Mouse (Mus musculus) midbrain, embryonic 11.5 days (tissue): Measurements from ENCODE around the gene Vstm2l. TPM values are rescaled to one million over a fixed set of nuclear protein-coding genes. Genes with fewer than 3 reads are reported as not detected.

Source experiments
- ATAC-seq: fragments of 200-750 bp; cut with Nextera tagmentation; 2 replicates; pipeline ENCODE4 v1.8.0; 2017; ENCODE audit warnings: moderate TSS enrichment, moderate library complexity; ENCODE audit not compliant: low FRiP score
- DNase-seq: peaks from one replicate; pipeline ENCODE4 v3.0.0; 2015; ENCODE audit warnings: low spot score; ENCODE audit errors: missing footprints
- H3K27ac ChIP-seq: fragments of 300-500 bp; sonication (generic); 2 replicates; pipeline ENCODE4 v1.5.1; 2014; ENCODE audit warnings: low read depth, low read length
- H3K27me3 ChIP-seq: fragments of 300-500 bp; sonication (generic); 2 replicates; pipeline ENCODE4 v1.6.1; 2014; ENCODE audit warnings: mild to moderate bottlenecking, low read length, moderate library complexity, mixed read lengths; ENCODE audit not compliant: control insufficient read depth, insufficient read depth
- H3K36me3 ChIP-seq: fragments of 300-500 bp; sonication (generic); 2 replicates; pipeline ENCODE4 v1.6.1; 2014; ENCODE audit warnings: mild to moderate bottlenecking, low read length, moderate library complexity, mixed read lengths; ENCODE audit not compliant: control insufficient read depth, insufficient read depth
- H3K4me1 ChIP-seq: fragments of 300-500 bp; sonication (generic); 2 replicates; pipeline ENCODE4 v1.6.1; 2014; ENCODE audit warnings: low read length; ENCODE audit not compliant: control insufficient read depth, insufficient read depth
- H3K4me2 ChIP-seq: fragments of 300-500 bp; sonication (generic); 2 replicates; pipeline ENCODE4 v1.6.1; 2014; ENCODE audit warnings: mild to moderate bottlenecking, moderate library complexity
- H3K4me3 ChIP-seq: fragments of 300-500 bp; sonication (generic); 2 replicates; pipeline ENCODE4 v1.5.1; 2014; ENCODE audit warnings: low read depth, low read length
- H3K9ac ChIP-seq: fragments of 300-500 bp; sonication (generic); 2 replicates; pipeline ENCODE4 v1.6.1; 2014; ENCODE audit warnings: low read length
- H3K9me3 ChIP-seq: fragments of 300-500 bp; sonication (generic); 2 replicates; pipeline ENCODE4 v1.6.1; 2016; ENCODE audit warnings: low read length; ENCODE audit not compliant: control insufficient read depth
- WGBS: fragments of 180-500 bp; shearing (Covaris S2); extraction: QIAGEN DNeasy Blood & Tissue Kit; methylation state at CpG from one replicate; pipeline ENCODE4 v1.1.7; 2014; 5-methylcytosine and 5-hydroxymethylcytosine counted together
- polyA plus RNA-seq: library from polyadenylated mRNA; unstranded; fragments of >200 nt; fragmentation: Nextera tagmentation; extraction: Ambion mirVana; gene quantifications from 2 replicates; pipeline ENCODE4 v1.2.1, GENCODE M21; 2014

The Vstm2l gene
- polyA plus RNA-seq, 1 experiment from 2014 or later: 3.5 TPM

DNA sequence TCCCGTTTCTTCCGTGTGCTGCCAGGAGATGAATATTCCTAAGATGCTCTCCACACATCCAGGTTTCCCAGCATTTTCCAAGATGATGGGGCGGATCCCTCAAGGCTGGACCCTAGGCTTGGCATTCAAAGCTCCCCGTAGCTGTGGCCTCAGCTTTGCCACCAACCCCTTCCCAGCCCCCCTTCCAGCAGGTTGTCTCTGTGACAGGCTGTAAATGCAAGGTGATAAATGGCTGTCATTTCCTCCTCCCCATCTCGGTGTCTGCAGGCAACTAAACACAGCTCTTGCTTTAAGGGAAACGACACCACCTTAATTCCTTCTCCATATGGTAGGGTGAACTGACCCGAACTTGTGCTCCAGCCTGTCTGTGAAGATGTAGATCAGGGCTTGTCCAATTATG lies 61.1 kb downstream of the Vstm2l start:
- 12% methylated on average over 7 of the region's 7 CpGs for WGBS
- Histone ChIP-seq H3K4me3 (no peak overlapping the region), H3K27ac (no peak overlapping the region), H3K9ac (peak overlapping the region; percentile 40), H3K27me3 (no peaks in the 10 kb centered on the region), H3K4me2 (peak overlapping the region; percentile 39), H3K9me3 (no peaks in the 10 kb centered on the region), H3K36me3 (no peaks in the 10 kb centered on the region), H3K4me1 (peaks cover 16% of the 10 kb centered on the region)
- ATAC-seq (no peak), DNase-seq (no peak)

DNA sequence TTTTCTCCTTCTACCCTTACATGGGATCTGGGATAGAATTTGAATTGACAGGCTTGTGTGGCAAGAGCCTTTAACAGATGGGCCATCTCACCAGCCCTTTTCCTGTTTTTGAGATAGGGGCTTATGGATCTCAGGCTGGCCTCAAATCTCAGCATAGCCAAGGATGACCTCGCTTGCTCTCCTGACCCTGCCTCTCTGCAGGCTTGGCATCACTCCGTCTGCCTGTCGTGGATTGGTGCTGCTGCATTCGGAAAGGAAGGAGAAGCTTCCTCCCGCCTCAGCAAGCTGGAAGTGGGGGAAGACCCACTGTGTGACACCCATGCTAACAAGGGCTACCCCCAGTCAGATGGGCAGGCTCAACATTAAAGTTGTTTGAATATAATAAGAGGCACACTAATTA lies 64.8 kb downstream of the Vstm2l start:
- no peak for DNase-seq
- H3K9ac ChIP-seq: no peak overlapping the region
- WGBS: 68% methylated on average over 5 of the region's 5 CpGs
- H3K4me2 ChIP-seq: no peak overlapping the region
- ATAC-seq: no peak
- no peaks in the 10 kb centered on the region for H3K9me3 ChIP-seq
- H3K27ac ChIP-seq: no peak overlapping the region
- no peaks in the 10 kb centered on the region; the same call in 1 of the 2 replicates for H3K36me3 ChIP-seq
- H3K4me3 ChIP-seq: no peak overlapping the region
- peaks cover 16% of the 10 kb centered on the region for H3K4me1 ChIP-seq
- no peaks in the 10 kb centered on the region for H3K27me3 ChIP-seq

DNA sequence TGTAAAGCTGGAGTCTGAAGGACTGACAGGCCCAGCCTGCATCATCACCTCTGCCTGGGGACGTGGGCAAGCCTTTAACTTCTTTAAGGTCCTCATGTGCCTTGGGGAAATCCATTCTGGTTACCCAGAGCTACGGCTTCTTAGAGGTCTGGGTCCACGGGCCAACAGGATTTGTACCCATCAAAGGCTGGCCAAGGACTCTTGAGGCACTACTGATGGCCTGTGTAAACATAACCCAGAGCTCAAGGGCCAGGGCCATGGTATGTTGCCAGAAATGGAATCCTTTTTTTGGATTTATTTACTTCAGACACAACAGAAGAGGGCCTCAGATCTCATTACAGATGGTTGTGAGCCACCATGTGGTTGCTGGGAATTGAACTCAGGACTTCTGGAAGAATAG lies 68.3 kb downstream of the Vstm2l start:
- Histone ChIP-seq H3K27ac (no peak overlapping the region), H3K4me3 (no peak overlapping the region), H3K4me2 (no peak overlapping the region), H3K27me3 (no peaks in the 10 kb centered on the region), H3K36me3 (no peaks in the 10 kb centered on the region; the same call in 1 of the 2 replicates), H3K9ac (no peak overlapping the region), H3K4me1 (no peaks in the 10 kb centered on the region), H3K9me3 (no peaks in the 10 kb centered on the region)
- 86% methylated on average over 3 of the region's 3 CpGs for WGBS
- DNase-seq: no peak
- ATAC-seq: no peak

- ATAC-seq (no peak), DNase-seq (no peak)
- no peaks in the 10 kb centered on the region for H3K9me3 ChIP-seq
- H3K36me3 ChIP-seq: no peaks in the 10 kb centered on the region; the same call in 1 of the 2 replicates
- 86% methylated on average over 4 of the region's 4 CpGs for WGBS
- no peak overlapping the region for H3K9ac ChIP-seq
- no peak overlapping the region for H3K4me3 ChIP-seq
- H3K27me3 ChIP-seq: no peaks in the 10 kb centered on the region
- H3K4me1 ChIP-seq: no peaks in the 10 kb centered on the region
- no peak overlapping the region for H3K27ac ChIP-seq
- H3K4me2 ChIP-seq: no peak overlapping the region
Measured at GRCm38 (mm10) chr2:157983276-157983675, 68.8 kb downstream of the Vstm2l start.

- no peak overlapping the region for H3K4me2 ChIP-seq
- H3K4me3 ChIP-seq: no peak overlapping the region
- no peak overlapping the region for H3K9ac ChIP-seq
- 91% methylated on average over 4 of the region's 4 CpGs for WGBS
- no peaks in the 10 kb centered on the region for H3K4me1 ChIP-seq
- ATAC-seq: no peak
- peak; percentile 69 for DNase-seq
- no peaks in the 10 kb centered on the region for H3K27me3 ChIP-seq
- no peaks in the 10 kb centered on the region; the same call in 1 of the 2 replicates for H3K36me3 ChIP-seq
- no peak overlapping the region for H3K27ac ChIP-seq
- no peaks in the 10 kb centered on the region for H3K9me3 ChIP-seq
Measured at GRCm38 (mm10) chr2:157985611-157986010, 71.2 kb downstream of the Vstm2l start.

GRCm38 (mm10) chr2:157986235-157986634 lies 71.8 kb downstream of the Vstm2l start:
- no peaks in the 10 kb centered on the region; the same call in 1 of the 2 replicates for H3K36me3 ChIP-seq
- no peak overlapping the region for H3K27ac ChIP-seq
- no peak overlapping the region for H3K9ac ChIP-seq

DNA sequence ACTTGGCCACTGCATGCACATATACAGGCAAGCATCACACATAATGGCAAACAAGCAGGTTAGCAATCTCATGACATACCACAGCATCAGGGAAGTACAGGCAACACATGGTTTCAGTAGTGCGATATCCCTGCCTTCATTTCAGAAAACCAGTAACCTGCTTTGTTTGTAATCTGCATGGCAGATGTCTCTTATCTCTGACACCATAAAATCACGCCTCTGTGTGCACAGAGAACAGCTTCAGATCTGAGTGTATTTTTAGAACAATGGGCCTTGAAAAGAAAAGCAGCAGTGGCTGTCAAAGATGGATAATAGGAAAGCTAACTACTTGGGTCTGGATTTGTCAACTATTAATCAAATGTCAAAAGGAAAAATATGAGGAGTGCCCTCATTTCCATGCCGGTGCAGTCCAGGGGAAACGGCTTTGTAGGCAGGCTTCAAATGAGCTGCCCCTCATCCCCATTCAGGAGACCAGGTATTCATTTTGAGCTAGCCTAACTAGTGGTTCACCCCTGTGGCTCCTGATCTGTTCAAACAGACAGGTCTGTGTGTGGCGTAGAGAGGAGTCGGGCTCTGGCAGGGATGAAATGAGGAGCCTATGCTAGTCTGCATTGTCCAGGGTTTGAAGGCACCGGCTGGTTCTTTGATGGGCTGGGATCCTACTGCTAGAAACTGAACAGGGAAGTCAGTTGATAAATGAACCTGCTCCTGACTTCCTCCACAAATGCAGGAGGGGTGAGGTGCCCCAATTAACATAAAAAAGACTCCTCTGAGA lies 74.2 kb downstream of the Vstm2l start:
- Histone ChIP-seq H3K27me3 (no peaks in the 10 kb centered on the region), H3K4me2 (no peak overlapping the region), H3K9me3 (no peaks in the 10 kb centered on the region), H3K4me1 (no peaks in the 10 kb centered on the region), H3K36me3 (0 out of 2 replicates have a peak, but pooled peaks cover 2% of the 10 kb centered on the region), H3K4me3 (no peak overlapping the region), H3K27ac (no peak overlapping the region), H3K9ac (no peak overlapping the region)
- ATAC-seq: no peak
- peak; percentile 28 for DNase-seq
- WGBS: 88% methylated on average over 7 of the region's 7 CpGs

More at GRCm38 (mm10) chr2:157986235-157986634, 71.8 kb downstream of the Vstm2l start:
- WGBS: 93% methylated on average over 6 of the region's 6 CpGs
- Histone ChIP-seq H3K4me1 (no peaks in the 10 kb centered on the region), H3K4me3 (no peak overlapping the region), H3K4me2 (no peak overlapping the region), H3K9me3 (no peaks in the 10 kb centered on the region), H3K27me3 (no peaks in the 10 kb centered on the region)
- DNase-seq (no peak), ATAC-seq (no peak)

- Histone ChIP-seq H3K4me2 (no peak overlapping the region), H3K27ac (no peak overlapping the region), H3K4me1 (no peaks in the 10 kb centered on the region), H3K9me3 (no peaks in the 10 kb centered on the region), H3K27me3 (no peaks in the 10 kb centered on the region), H3K9ac (no peak overlapping the region), H3K36me3 (0 out of 2 replicates have a peak, but pooled peaks cover 2% of the 10 kb centered on the region), H3K4me3 (no peak overlapping the region)
- DNase-seq: peak; percentile 57
- 95% methylated on average over 2 of the region's 2 CpGs for WGBS
- ATAC-seq: no peak
Measured at GRCm38 (mm10) chr2:157989946-157990345, 75.5 kb downstream of the Vstm2l start.

DNA sequence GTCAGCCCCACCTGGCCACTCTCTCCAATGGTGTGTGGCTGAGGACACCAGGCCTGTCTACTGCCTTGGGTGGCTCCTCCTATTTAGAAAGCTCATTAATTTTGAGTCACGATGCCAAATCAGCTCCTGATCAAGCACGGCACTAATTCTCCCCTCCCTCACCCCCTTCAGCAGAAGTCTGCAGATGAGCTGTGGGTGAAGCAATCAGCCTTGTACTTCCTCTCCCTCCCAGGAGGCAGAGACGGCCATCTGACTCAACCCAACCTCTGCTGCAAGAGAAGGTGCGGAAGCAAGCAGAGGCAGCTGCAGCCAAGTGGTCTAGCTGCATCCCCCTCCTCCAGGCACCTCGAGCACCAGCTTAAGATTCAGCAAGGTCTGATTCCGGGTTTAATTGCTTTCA lies 76.6 kb downstream of the Vstm2l start:
- DNase-seq (peak; percentile 68), ATAC-seq (no peak)
- no peaks in the 10 kb centered on the region for H3K27me3 ChIP-seq
- H3K4me2 ChIP-seq: no peak overlapping the region
- no peaks in the 10 kb centered on the region for H3K4me1 ChIP-seq
- no peak overlapping the region for H3K27ac ChIP-seq
- no peak overlapping the region for H3K9ac ChIP-seq
- WGBS: 83% methylated on average over 6 of the region's 6 CpGs
- 0 out of 2 replicates have a peak, but pooled peaks cover 2% of the 10 kb centered on the region for H3K36me3 ChIP-seq
- H3K4me3 ChIP-seq: no peak overlapping the region
- no peaks in the 10 kb centered on the region for H3K9me3 ChIP-seq
